Mouse (Mus musculus) ES-E14 (cell line): ENCODE data around the gene Gm21985. TPM values are rescaled to one million over a fixed set of nuclear protein-coding genes. Genes with fewer than 3 reads are reported as not detected.

ENCODE experiments used
- DNase-seq: peaks from one replicate; pipeline ENCODE4 v3.0.0-alpha.2; 2013; ENCODE audit warnings: low read depth, low spot score
- H3K27ac ChIP-seq: 2 replicates; pipeline ENCODE4 v1.5.1; 2012; ENCODE audit warnings: low read depth, mild to moderate bottlenecking, low read length, moderate library complexity, mixed read lengths; ENCODE audit not compliant: poor library complexity, insufficient read depth, severe bottlenecking
- H3K36me3 ChIP-seq: 2 replicates; pipeline ENCODE4 v1.6.1; 2012; ENCODE audit warnings: mild to moderate bottlenecking, low read length, moderate library complexity, mixed read lengths; ENCODE audit not compliant: control insufficient read depth, poor library complexity, insufficient read depth, severe bottlenecking
- H3K4me1 ChIP-seq, 2 experiments: fragments of 150-350 bp in 1 of 2; sonication (generic) in 1 of 2; 2 replicates each; pipeline ENCODE4 v1.6.1; 2012; ENCODE audit warnings: low read length in 2 of 2, mild to moderate bottlenecking in 1 of 2, mixed read lengths in 1 of 2; ENCODE audit not compliant: control insufficient read depth in 2 of 2, insufficient read depth in 2 of 2, poor library complexity in 1 of 2
- H3K4me3 ChIP-seq, 2 experiments: fragments of 150-350 bp in 1 of 2; sonication (generic) in 1 of 2; 2 replicates each; pipeline ENCODE4 v1.5.1; 2012; ENCODE audit warnings: low read length in 2 of 2, low read depth in 1 of 2, mild to moderate bottlenecking in 1 of 2, mixed read lengths in 1 of 2; ENCODE audit not compliant: insufficient read depth in 1 of 2, poor library complexity in 1 of 2, severe bottlenecking in 1 of 2
- H3K9ac ChIP-seq: 2 replicates; pipeline ENCODE4 v1.6.1; 2012; ENCODE audit warnings: low read depth, mild to moderate bottlenecking, low read length, mixed read lengths; ENCODE audit not compliant: poor library complexity, insufficient read depth, severe bottlenecking
- H3K9me3 ChIP-seq: fragments of 150-350 bp; sonication (generic); 2 replicates; pipeline ENCODE4 v1.6.1; 2012; ENCODE audit warnings: low read depth, mild to moderate bottlenecking, low read length; ENCODE audit not compliant: control insufficient read depth, insufficient read depth
- CHD2 ChIP-seq: IDR thresholded peaks from 2 replicates; pipeline ENCODE4 v1.6.1; 2014; ENCODE audit warnings: mild to moderate bottlenecking, low read depth, low read length, inconsistent platforms
- HCFC1 ChIP-seq: IDR thresholded peaks from 2 replicates; pipeline ENCODE4 v1.6.1; 2012; ENCODE audit warnings: low read length, inconsistent platforms, borderline replicate concordance; ENCODE audit not compliant: insufficient read depth
- MAFK ChIP-seq: IDR thresholded peaks from 2 replicates; pipeline ENCODE4 v1.6.1; 2014; ENCODE audit warnings: mild to moderate bottlenecking, low read depth, low read length, inconsistent platforms; ENCODE audit not compliant: insufficient read depth
- ZC3H11A ChIP-seq: IDR thresholded peaks from 2 replicates; pipeline ENCODE4 v1.6.1; 2012; ENCODE audit warnings: low read depth, mild to moderate bottlenecking, inconsistent platforms, low read length, borderline replicate concordance
- ZNF384 ChIP-seq: IDR thresholded peaks from 2 replicates; pipeline ENCODE4 v1.6.1; 2012; ENCODE audit warnings: low read depth, low read length, inconsistent platforms
- in situ Hi-C, 2 experiments: fragments of 600-800 bp; cut with MboI; formaldehyde crosslinking; loops; one replicate each; pipeline ENCODE4 v1.15.1; 2025; ENCODE audit warnings: low sequenced_read_pairs in 2 of 2, inconsistent platforms in 1 of 2; ENCODE audit not compliant: unreplicated experiment in 2 of 2
- total RNA-seq: library from RNA; depleted of rRNA; stranded (reverse); fragments of 300-350 nt; gene quantifications from 2 replicates; pipeline ENCODE4 v1.2.3, GENCODE M21; 2012

The Gm21985 gene
- total RNA-seq, 1 experiment: 0.98 TPM

DNA sequence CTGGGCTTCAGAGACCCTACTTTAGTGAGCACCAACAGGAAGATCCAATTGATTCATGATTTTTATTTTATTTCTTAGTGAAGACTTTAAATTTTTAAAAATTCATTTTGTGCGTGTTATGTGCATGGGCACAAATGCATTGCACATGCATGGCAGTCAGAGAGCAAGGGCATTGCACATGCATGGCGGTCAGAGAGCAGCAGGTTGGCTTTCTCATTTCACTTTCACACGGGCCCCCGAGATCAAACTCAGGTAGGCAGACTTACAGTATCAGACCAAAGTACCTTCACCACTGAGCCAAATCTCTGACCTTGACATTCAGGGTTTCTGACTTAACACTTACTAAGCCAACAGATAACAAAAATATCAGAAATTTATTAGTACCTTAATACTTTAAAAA lies 163.6 kb downstream of the Gm21985 start:
- in situ Hi-C loops: no loop called here
- peaks cover 0 to 3% of the 10 kb centered on the region in 2 experiments; a peak in 1 of 4 replicates for H3K4me1 ChIP-seq

DNA sequence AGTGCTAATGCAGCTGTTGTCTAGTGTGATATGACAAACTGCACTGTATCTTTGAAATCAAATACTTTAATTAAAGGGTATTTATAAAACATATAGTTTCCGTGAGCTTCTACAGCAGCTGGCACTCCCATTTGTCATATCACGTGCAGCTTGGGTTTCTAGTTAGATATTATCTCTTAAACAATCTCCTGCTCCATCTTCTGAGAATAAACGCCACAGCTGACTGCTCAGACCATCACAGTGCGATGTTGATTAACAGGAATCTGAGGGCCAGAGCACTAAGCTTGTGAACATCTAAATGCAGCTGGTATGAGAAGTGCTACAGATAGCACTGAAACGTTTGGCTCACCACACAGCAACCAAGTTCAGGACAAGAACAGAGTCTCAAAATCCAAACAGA lies 164.3 kb downstream of the Gm21985 start:
- Histone ChIP-seq H3K9me3 (no peaks in the 10 kb centered on the region), H3K36me3 (no peaks in the 10 kb centered on the region), H3K27ac (no peak overlapping the region), H3K9ac (no peak overlapping the region), H3K4me3 (no peak overlapping the region), H3K4me1 (peaks cover 0 to 3% of the 10 kb centered on the region in 2 experiments; a peak in 1 of 4 replicates)
- no peak for DNase-seq
- TF ChIP-seq ZC3H11A: no peak
- TF ChIP-seq ZNF384: no peak
- TF ChIP-seq MAFK: no peak
- no peak for TF ChIP-seq CHD2
- TF ChIP-seq HCFC1: no peak
- in situ Hi-C loops: no loop called here

More for the DNA sequence above, 163.6 kb downstream of the Gm21985 start:
- Histone ChIP-seq H3K36me3 (no peaks in the 10 kb centered on the region), H3K27ac (no peak overlapping the region), H3K9ac (no peak overlapping the region), H3K4me3 (no peak overlapping the region), H3K9me3 (no peaks in the 10 kb centered on the region)
- TF ChIP-seq CHD2: no peak
- TF ChIP-seq ZC3H11A: no peak
- TF ChIP-seq MAFK: no peak
- TF ChIP-seq ZNF384: no peak
- no peak for TF ChIP-seq HCFC1
- no peak for DNase-seq

DNA sequence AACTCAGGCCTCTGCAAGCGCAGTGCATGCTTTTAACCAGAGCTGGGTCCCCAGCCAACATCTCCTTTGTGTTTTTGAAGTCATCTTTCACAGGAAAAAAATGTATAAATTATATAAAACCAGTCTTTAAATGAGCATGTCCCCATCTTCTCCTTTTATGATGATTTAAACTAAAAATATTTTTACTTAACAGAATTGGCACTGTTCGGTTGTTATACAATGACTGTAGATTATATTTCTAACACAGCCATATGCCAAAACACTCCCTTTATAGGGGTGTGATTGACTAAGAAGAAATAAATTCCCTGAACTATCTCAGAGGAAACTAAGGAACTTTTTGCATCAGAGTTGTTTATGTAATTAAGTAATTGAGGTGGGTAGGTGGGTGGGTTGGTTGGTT lies 166.4 kb downstream of the Gm21985 start:
- H3K4me3 ChIP-seq: no peak overlapping the region
- no peak for TF ChIP-seq HCFC1
- TF ChIP-seq CHD2: no peak
- no peak for TF ChIP-seq ZC3H11A
- TF ChIP-seq MAFK: no peak
- no peak for TF ChIP-seq ZNF384
- no peak overlapping the region for H3K27ac ChIP-seq
- peaks cover 0 to 3% of the 10 kb centered on the region in 2 experiments; a peak in 1 of 4 replicates for H3K4me1 ChIP-seq
- in situ Hi-C loops: no loop called here
- no peaks in the 10 kb centered on the region for H3K36me3 ChIP-seq
- no peak overlapping the region for H3K9ac ChIP-seq
- DNase-seq: no peak
- H3K9me3 ChIP-seq: no peaks in the 10 kb centered on the region

DNA sequence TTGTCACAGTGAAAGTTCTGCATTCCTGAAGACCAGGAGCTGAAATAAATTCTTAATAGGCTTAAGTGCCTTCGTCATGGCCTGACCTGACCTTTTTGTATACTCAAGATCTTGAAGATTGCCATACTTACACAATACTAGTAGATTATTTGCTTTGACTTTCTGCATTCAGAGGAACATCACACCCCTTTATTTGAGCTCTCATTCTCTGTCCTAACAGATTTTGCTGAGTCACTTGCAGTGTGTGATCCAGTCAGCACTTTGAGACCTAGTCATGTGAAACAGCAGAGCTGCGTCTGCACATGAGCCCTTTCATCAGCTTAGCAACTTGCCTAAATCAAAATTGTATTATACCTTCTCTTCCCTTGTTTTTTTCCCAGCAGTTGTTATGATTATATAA lies 167.2 kb downstream of the Gm21985 start:
- Histone ChIP-seq H3K27ac (no peak overlapping the region), H3K9ac (no peak overlapping the region), H3K36me3 (no peaks in the 10 kb centered on the region), H3K9me3 (no peaks in the 10 kb centered on the region), H3K4me3 (no peak overlapping the region), H3K4me1 (peaks cover 0 to 3% of the 10 kb centered on the region in 2 experiments; a peak in 1 of 4 replicates)
- in situ Hi-C loops: no loop called here
- TF ChIP-seq MAFK (peak; percentile 93), CHD2 (no peak)
- no peak for DNase-seq

DNA sequence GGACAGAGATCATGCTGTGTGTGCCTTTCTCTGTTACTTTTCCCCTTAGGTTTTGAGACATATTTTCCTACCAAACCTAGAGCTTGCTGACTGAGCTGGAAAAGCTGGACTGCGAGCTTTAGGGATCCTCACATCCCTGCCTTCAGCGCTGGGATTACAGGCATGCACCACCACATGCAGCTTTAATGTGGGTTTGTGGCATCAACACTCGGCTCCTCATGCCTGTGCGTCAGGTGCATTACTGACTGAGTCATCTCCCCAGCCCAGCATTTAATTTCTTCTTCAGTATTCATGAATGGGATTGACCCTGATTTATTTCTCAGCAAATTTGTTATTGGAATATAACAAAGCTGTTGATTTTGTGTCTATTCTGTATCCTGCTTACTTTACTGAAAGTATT lies 170.2 kb downstream of the Gm21985 start:
- TF ChIP-seq ZNF384: no peak
- no peak for TF ChIP-seq CHD2
- TF ChIP-seq ZC3H11A: no peak
- TF ChIP-seq HCFC1: no peak
- TF ChIP-seq MAFK: no peak
- in situ Hi-C loops: no loop called here
- H3K9me3 ChIP-seq: no peaks in the 10 kb centered on the region

More for the DNA sequence above, 170.2 kb downstream of the Gm21985 start:
- Histone ChIP-seq H3K36me3 (no peaks in the 10 kb centered on the region), H3K27ac (no peak overlapping the region), H3K9ac (no peak overlapping the region), H3K4me3 (no peak overlapping the region), H3K4me1 (peaks cover 0 to 3% of the 10 kb centered on the region in 2 experiments; a peak in 1 of 4 replicates)
- DNase-seq: no peak
